Mouse (Mus musculus) thymus, adult 2 months (tissue): ENCODE measurements around the gene Syde1. TPM values are rescaled to one million over a fixed set of nuclear protein-coding genes. Genes with fewer than 3 reads are reported as not detected.

Experiments used
- DNase-seq: peaks from one replicate; pipeline ENCODE4 v3.0.0; 2021
- H3K27ac ChIP-seq: fragments of 200-500 bp; 2 replicates; pipeline ENCODE4 v1.5.1; 2012; ENCODE audit warnings: low read length, control low read depth; ENCODE audit not compliant: control insufficient read depth, insufficient read depth
- H3K27me3 ChIP-seq: fragments of 200-500 bp; 2 replicates; pipeline ENCODE4 v1.6.1; 2012; ENCODE audit warnings: mild to moderate bottlenecking, low read length, moderate library complexity, mixed read lengths; ENCODE audit not compliant: control insufficient read depth, insufficient read depth
- H3K36me3 ChIP-seq: fragments of 200-500 bp; 2 replicates; pipeline ENCODE4 v1.6.1; 2012; ENCODE audit warnings: mild to moderate bottlenecking, low read length, moderate library complexity; ENCODE audit not compliant: control insufficient read depth, insufficient read depth
- H3K4me1 ChIP-seq: fragments of 200-500 bp; replicated peaks from 2 replicates; pipeline ENCODE4 v1.6.1; 2012; ENCODE audit warnings: low read length; ENCODE audit not compliant: control insufficient read depth, insufficient read depth
- H3K4me3 ChIP-seq: fragments of 200-500 bp; 2 replicates; pipeline ENCODE4 v1.5.1; 2012; ENCODE audit warnings: mild to moderate bottlenecking, low read length, control low read depth, moderate library complexity; ENCODE audit not compliant: control insufficient read depth, insufficient read depth
- CTCF ChIP-seq: fragments of 200-500 bp; IDR thresholded peaks from 2 replicates; pipeline ENCODE4 v1.5.1; 2012; ENCODE audit warnings: mild to moderate bottlenecking, control low read depth, low read length, moderate library complexity, borderline replicate concordance; ENCODE audit not compliant: control insufficient read depth, poor library complexity, insufficient read depth; ENCODE audit errors: extremely low read depth
- POLR2A ChIP-seq: fragments of 200-500 bp; IDR thresholded peaks from 2 replicates; pipeline ENCODE4 v1.6.1; 2012; ENCODE audit warnings: mild to moderate bottlenecking, low read length, control low read depth, moderate library complexity; ENCODE audit not compliant: control insufficient read depth, poor library complexity, insufficient read depth; ENCODE audit errors: extremely low read depth
- WGBS: fragments of 180-500 bp; shearing (Covaris S2); methylation state at CpG from one replicate; pipeline ENCODE4 v1.1.7; 2018; 5-methylcytosine and 5-hydroxymethylcytosine counted together
- polyA plus RNA-seq: library from polyadenylated mRNA; depleted of rRNA; stranded (reverse); fragments of >200 nt; gene quantifications from 2 replicates; pipeline ENCODE4 v1.2.3, GENCODE M21; 2012

Syde1 gene
- polyA plus RNA-seq, 1 experiment, result 12.2 TPM

DNA sequence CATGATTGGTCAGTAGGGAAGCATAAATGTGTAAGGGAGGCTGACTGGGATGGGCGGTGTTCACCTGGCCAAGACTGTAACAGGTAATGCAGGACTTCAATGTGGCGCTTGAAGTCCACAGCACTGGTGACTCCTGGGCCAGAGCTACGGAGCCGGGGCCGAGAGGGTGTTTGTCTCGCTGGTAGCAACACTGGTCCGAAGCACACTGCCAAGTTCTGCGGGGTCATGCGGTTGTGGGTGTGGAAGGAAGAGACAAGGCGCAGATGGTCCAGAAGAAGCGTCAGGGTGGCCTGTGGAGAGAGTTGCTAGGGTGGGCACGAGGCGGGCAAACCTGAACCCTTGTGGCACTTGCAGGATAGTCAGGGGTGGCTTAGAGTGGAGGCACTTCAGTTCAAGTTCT lies 5.7 kb downstream of the Syde1 start:
- DNase-seq, result no peak
- Histone ChIP-seq H3K27me3 (no peaks in the 10 kb centered on the region), H3K4me3 (no peak overlapping the region), H3K27ac (no peak overlapping the region), H3K36me3 (peaks cover 46% of the 10 kb centered on the region), H3K4me1 (peaks cover 52% of the 10 kb centered on the region)
- no peak for TF ChIP-seq CTCF
- TF ChIP-seq POLR2A, result no peak
- 98% methylated on average over 13 of the region's 13 CpGs for WGBS

DNA sequence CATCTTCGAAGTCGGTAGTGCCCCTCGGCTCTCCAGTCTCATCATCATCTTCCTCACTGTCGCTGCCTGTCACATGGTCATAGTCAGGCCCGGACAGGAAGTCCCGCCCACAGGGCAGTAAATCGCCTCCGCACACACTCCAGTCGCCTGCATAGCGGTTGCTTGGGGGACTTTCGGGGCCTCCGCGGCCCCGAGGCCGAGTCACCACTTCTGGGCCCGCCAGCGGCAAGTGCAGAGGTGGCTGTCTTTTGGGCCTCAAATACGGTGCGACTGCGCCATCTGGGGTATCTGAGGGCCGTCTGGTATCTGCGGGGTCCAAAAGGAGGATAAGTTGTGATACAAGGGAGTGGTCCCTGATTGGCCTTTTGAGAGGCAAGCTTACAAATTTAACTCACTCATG lies 6.2 kb downstream of the Syde1 start:
- TF ChIP-seq CTCF, result no peak
- no peak for TF ChIP-seq POLR2A
- no peaks in the 10 kb centered on the region for H3K27me3 ChIP-seq
- H3K36me3 ChIP-seq, result peaks cover 49% of the 10 kb centered on the region
- H3K4me3 ChIP-seq, result no peak overlapping the region
- H3K4me1 ChIP-seq, result peaks cover 52% of the 10 kb centered on the region
- WGBS, result 95% methylated on average over 22 of the region's 22 CpGs
- H3K27ac ChIP-seq, result no peak overlapping the region
- DNase-seq, result no peak

- TF ChIP-seq CTCF, result no peak
- TF ChIP-seq POLR2A, result no peak
- Histone ChIP-seq H3K36me3 (peaks cover 55% of the 10 kb centered on the region), H3K27me3 (no peaks in the 10 kb centered on the region), H3K27ac (no peak overlapping the region), H3K4me3 (no peak overlapping the region), H3K4me1 (peaks cover 50% of the 10 kb centered on the region)
- DNase-seq, result no peak
- WGBS, result 96% methylated on average over 1 of the region's 1 CpGs
These were observed 6.8 kb downstream of the Syde1 start for GRCm38 (mm10) chr10:78584996-78585395.

GRCm38 (mm10) chr10:78583939-78584338 lies 7.8 kb downstream of the Syde1 start:
- Histone ChIP-seq H3K4me3 (no peak overlapping the region), H3K27me3 (no peaks in the 10 kb centered on the region), H3K36me3 (peaks cover 66% of the 10 kb centered on the region), H3K27ac (no peak overlapping the region), H3K4me1 (peaks cover 51% of the 10 kb centered on the region)
- TF ChIP-seq CTCF (no peak), POLR2A (no peak)
- DNase-seq, result no peak
- WGBS, result 94% methylated on average over 3 of the region's 3 CpGs

DNA sequence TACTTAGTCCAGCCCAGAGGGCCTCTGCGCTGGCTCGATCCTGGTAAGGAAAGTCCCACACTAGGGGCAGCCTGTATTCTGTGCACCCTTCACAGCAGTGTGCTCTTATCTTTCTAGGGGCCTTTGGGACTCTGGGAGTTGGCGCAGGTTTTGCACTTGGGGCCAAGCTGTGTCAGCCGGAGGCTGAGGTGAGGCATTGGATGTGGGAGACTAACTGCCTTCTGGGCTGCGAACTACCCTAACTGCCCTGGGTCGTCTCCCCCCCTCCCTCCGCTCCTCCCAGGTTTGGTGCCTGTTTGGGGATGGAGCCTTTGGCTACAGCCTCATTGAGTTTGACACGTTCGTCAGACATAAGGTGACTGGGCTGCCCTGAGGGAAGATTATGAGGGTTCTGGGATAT lies 8.4 kb downstream of the Syde1 start:
- no peak for DNase-seq
- Histone ChIP-seq H3K4me1 (peaks cover 51% of the 10 kb centered on the region), H3K27me3 (no peaks in the 10 kb centered on the region), H3K27ac (no peak overlapping the region; the same call in 1 of the 2 replicates), H3K4me3 (no peak overlapping the region), H3K36me3 (peaks cover 68% of the 10 kb centered on the region)
- TF ChIP-seq POLR2A, result no peak
- 81% methylated on average over 9 of the region's 9 CpGs for WGBS

DNA sequence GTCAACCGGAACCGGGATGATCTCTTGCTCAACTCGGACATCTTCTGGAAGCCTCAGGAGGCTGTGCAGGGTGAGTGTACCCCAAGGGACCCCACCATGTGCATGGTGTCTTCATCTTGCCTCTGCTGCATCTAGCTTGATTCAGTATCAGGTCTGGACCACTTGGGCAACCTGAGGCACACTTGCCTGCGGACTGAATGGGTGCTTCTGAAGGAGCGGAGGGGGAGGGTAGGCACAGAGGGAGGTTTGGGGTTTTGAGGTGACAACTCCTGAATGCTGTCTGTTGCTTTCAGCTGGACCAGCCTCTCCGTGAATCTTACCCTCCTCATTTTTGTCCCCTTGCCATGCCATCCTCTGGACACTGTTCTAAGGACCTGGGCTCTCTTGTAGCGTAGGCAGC lies 10.6 kb downstream of the Syde1 start:
- Histone ChIP-seq H3K36me3 (peaks cover 68% of the 10 kb centered on the region), H3K4me3 (no peak overlapping the region), H3K27me3 (no peaks in the 10 kb centered on the region), H3K27ac (no peak overlapping the region), H3K4me1 (peaks cover 61% of the 10 kb centered on the region)
- WGBS, result 97% methylated on average over 7 of the region's 7 CpGs
- TF ChIP-seq POLR2A (no peak), CTCF (no peak)
- DNase-seq, result no peak

- H3K36me3 ChIP-seq, result peaks cover 42% of the 10 kb centered on the region
- no peak for TF ChIP-seq CTCF
- no peak for TF ChIP-seq POLR2A
- H3K4me1 ChIP-seq, result peaks cover 62% of the 10 kb centered on the region
- WGBS, result 18% methylated on average over 3 of the region's 3 CpGs
- H3K27ac ChIP-seq, result peak overlapping the region; percentile 94
- peak; percentile 48 for DNase-seq
- peak overlapping the region; percentile 2; the same call in 1 of the 2 replicates for H3K4me3 ChIP-seq
- no peaks in the 10 kb centered on the region for H3K27me3 ChIP-seq
These were observed 13.6 kb downstream of the Syde1 start for GRCm38 (mm10) chr10:78578204-78578603.
